Mouse (Mus musculus) kidney, adult 2 months (tissue): Measurements from ENCODE around the gene B4galt3.

Source experiments
- CTCF ChIP-seq: fragments of 200-500 bp; conservative IDR thresholded peaks from 2 replicates; pipeline ENCODE4 v1.5.1; 2011; ENCODE audit warnings: low read depth, mild to moderate bottlenecking, control low read depth, low read length, moderate library complexity, mixed read lengths; ENCODE audit not compliant: insufficient read depth, insufficient read length
- POLR2A ChIP-seq: fragments of 200-500 bp; IDR thresholded peaks from one replicate; pipeline ENCODE4 v1.6.1; 2011; ENCODE audit warnings: low read depth, low read length, control low read depth

DNA sequence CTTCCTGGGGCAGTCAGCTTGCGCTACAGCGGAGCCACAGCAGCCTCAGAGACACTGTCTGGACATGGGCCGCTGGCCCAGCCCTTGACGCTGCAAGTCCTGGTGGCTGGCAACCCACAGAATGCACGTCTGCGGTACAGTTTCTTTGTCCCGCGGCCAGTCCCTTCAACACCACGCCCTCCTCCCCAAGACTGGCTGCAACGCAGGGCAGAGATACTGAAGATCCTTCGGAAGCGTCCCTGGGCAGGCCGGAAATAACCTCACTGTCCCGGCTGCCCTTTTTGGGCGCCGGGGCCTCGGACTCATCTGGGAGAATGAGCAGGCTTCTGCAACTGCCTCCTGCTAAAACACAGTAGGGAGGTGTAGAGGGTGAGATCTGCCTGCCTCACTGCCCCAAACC is 11.2 kb upstream of the B4galt3 start:
- TF ChIP-seq POLR2A (no peak), CTCF (no peak)
